Mouse (Mus musculus) G1E (cell line): Measurements from ENCODE around the gene Ppp2r5c. TPM values are rescaled to one million over a fixed set of nuclear protein-coding genes. Genes with fewer than 3 reads are reported as not detected.

Experiments
- ATAC-seq: 2 replicates; pipeline ENCODE4 v1.8.0; 2016; ENCODE audit warnings: mild to moderate bottlenecking; ENCODE audit not compliant: insufficient number of reproducible peaks, poor library complexity, low FRiP score, severe bottlenecking; ENCODE audit errors: extremely low read depth
- DNase-seq: peaks from one replicate; pipeline ENCODE4 v3.0.0; 2012; ENCODE audit warnings: low spot score
- H3K27me3 ChIP-seq: 2 replicates; pipeline ENCODE4 v1.6.1; 2012; ENCODE audit warnings: mild to moderate bottlenecking, low read length, inconsistent platforms; ENCODE audit not compliant: insufficient read depth
- H3K36me3 ChIP-seq: replicated peaks from 2 replicates; pipeline ENCODE3; 2012; ENCODE audit warnings: mild to moderate bottlenecking, inconsistent platforms
- H3K4me1 ChIP-seq: 2 replicates; pipeline ENCODE4 v1.6.1; 2012; ENCODE audit warnings: low read depth, low read length, inconsistent platforms, mixed read lengths; ENCODE audit not compliant: insufficient read depth
- H3K4me3 ChIP-seq: 2 replicates; pipeline ENCODE4 v1.5.1; 2012; ENCODE audit warnings: low read depth, mild to moderate bottlenecking, inconsistent platforms, low read length, moderate library complexity, mixed read lengths
- H3K9me3 ChIP-seq: replicated peaks from 2 replicates; pipeline ENCODE4 v1.6.1; 2012; ENCODE audit warnings: inconsistent platforms
- CTCF ChIP-seq: IDR thresholded peaks from 2 replicates; pipeline ENCODE4 v1.5.1; 2012; ENCODE audit warnings: low read depth, low read length, inconsistent platforms, mixed read lengths
- GATA1 ChIP-seq: IDR thresholded peaks from 2 replicates; pipeline ENCODE4 v1.6.1; 2012; ENCODE audit warnings: borderline replicate concordance, low read length, inconsistent platforms, mixed read lengths
- GATA2 ChIP-seq: IDR thresholded peaks from 2 replicates; pipeline ENCODE4 v1.6.1; 2012; ENCODE audit warnings: low read depth, low read length, inconsistent platforms, borderline replicate concordance
- POLR2AphosphoS5 ChIP-seq: IDR thresholded peaks from 2 replicates; pipeline ENCODE4 v1.6.1; 2012; ENCODE audit warnings: low read depth, low read length, inconsistent platforms; ENCODE audit not compliant: insufficient replicate concordance
- TAL1 ChIP-seq: conservative IDR thresholded peaks from 2 replicates; pipeline ENCODE4 v1.6.1; 2012; ENCODE audit warnings: low read depth, low read length, inconsistent platforms, mixed read lengths
- polyA plus RNA-seq: library from polyadenylated mRNA; stranded (reverse); fragments of >175 nt; gene quantifications from 2 replicates; pipeline ENCODE4 v1.2.3, GENCODE M21; 2012
- total RNA-seq, 2 experiments: library from RNA; stranded (forward) in 1 of 2; stranded (reverse) in 1 of 2; fragments of 200-1000 nt in 1 of 2; fragments of >200 nt in 1 of 2; fragmentation: Nextera tagmentation in 1 of 2; gene quantifications; 2 replicates each; pipeline ENCODE4 v1.2.3; 2014 to 2017

The Ppp2r5c gene
- total and polyA plus RNA-seq, 3 experiments, result 30.6 to 282 (median 192) TPM

- H3K4me1 ChIP-seq, result peaks cover 51% of the 10 kb centered on the region
- H3K9me3 ChIP-seq, result peaks cover 8% of the 10 kb centered on the region
- TF ChIP-seq TAL1 (no peak), CTCF (no peak), POLR2AphosphoS5 (no peak), GATA1 (no peak), GATA2 (no peak)
- ATAC-seq (no peak), DNase-seq (no peak)
- no peaks in the 10 kb centered on the region for H3K27me3 ChIP-seq
- H3K36me3 ChIP-seq, result peaks cover 73% of the 10 kb centered on the region
- H3K4me3 ChIP-seq, result no peak overlapping the region
Measured at GRCm38 (mm10) chr12:110489946-110490701, 43.2 kb downstream of the Ppp2r5c start.

- Histone ChIP-seq H3K36me3 (peaks cover 83% of the 10 kb centered on the region), H3K9me3 (peaks cover 8% of the 10 kb centered on the region), H3K4me1 (peaks cover 46% of the 10 kb centered on the region), H3K27me3 (no peaks in the 10 kb centered on the region), H3K4me3 (no peak overlapping the region)
- DNase-seq (no peak), ATAC-seq (no peak)
- TF ChIP-seq GATA2, result no peak
- TF ChIP-seq TAL1, result no peak
- TF ChIP-seq CTCF, result no peak
- TF ChIP-seq GATA1, result no peak
- no peak for TF ChIP-seq POLR2AphosphoS5
Measured at GRCm38 (mm10) chr12:110492436-110492835, 45.5 kb downstream of the Ppp2r5c start.

GRCm38 (mm10) chr12:110493597-110494369 lies 46.9 kb downstream of the Ppp2r5c start:
- Histone ChIP-seq H3K27me3 (no peaks in the 10 kb centered on the region), H3K4me1 (peaks cover 47% of the 10 kb centered on the region), H3K4me3 (no peak overlapping the region), H3K9me3 (peaks cover 8% of the 10 kb centered on the region), H3K36me3 (peaks cover 83% of the 10 kb centered on the region)
- DNase-seq (no peak), ATAC-seq (no peak)
- TF ChIP-seq POLR2AphosphoS5 (no peak), TAL1 (no peak), CTCF (no peak), GATA2 (no peak), GATA1 (no peak)

- no peak for DNase-seq
- TF ChIP-seq TAL1 (no peak), GATA2 (no peak), CTCF (no peak), GATA1 (no peak), POLR2AphosphoS5 (no peak)
- Histone ChIP-seq H3K4me1 (peaks cover 49% of the 10 kb centered on the region), H3K4me3 (no peak overlapping the region), H3K9me3 (peaks cover 5% of the 10 kb centered on the region), H3K36me3 (peaks cover 83% of the 10 kb centered on the region), H3K27me3 (no peaks in the 10 kb centered on the region)
- no peak for ATAC-seq
Measured at GRCm38 (mm10) chr12:110494846-110495245, 47.9 kb downstream of the Ppp2r5c start.

GRCm38 (mm10) chr12:110495260-110495659 lies 48.3 kb downstream of the Ppp2r5c start:
- Histone ChIP-seq H3K27me3 (no peaks in the 10 kb centered on the region), H3K4me1 (peaks cover 50% of the 10 kb centered on the region), H3K36me3 (peaks cover 83% of the 10 kb centered on the region), H3K4me3 (no peak overlapping the region), H3K9me3 (peaks cover 2% of the 10 kb centered on the region; the same call in 1 of the 2 replicates)
- DNase-seq, result no peak
- TF ChIP-seq CTCF (no peak), TAL1 (no peak), POLR2AphosphoS5 (no peak), GATA2 (no peak), GATA1 (no peak)
- no peak for ATAC-seq

- H3K4me3 ChIP-seq, result no peak overlapping the region
- DNase-seq (no peak), ATAC-seq (no peak)
- TF ChIP-seq TAL1 (no peak), POLR2AphosphoS5 (no peak), CTCF (no peak), GATA2 (no peak), GATA1 (no peak)
- H3K4me1 ChIP-seq, result peaks cover 50% of the 10 kb centered on the region
- H3K36me3 ChIP-seq, result peaks cover 84% of the 10 kb centered on the region
- H3K9me3 ChIP-seq, result no peaks in the 10 kb centered on the region
- no peaks in the 10 kb centered on the region for H3K27me3 ChIP-seq
Measured at GRCm38 (mm10) chr12:110496016-110496415, 49.1 kb downstream of the Ppp2r5c start.
